Mouse (Mus musculus) megakaryocyte, adult 5-6 weeks (primary cell): Measurements from ENCODE around the gene Stum. TPM values are rescaled to one million over a fixed set of nuclear protein-coding genes. Genes with fewer than 3 reads are reported as not detected.

Source experiments
- ATAC-seq: 2 replicates; pipeline ENCODE4 v1.8.0; 2016; ENCODE audit warnings: mild to moderate bottlenecking, inconsistent platforms; ENCODE audit not compliant: poor library complexity, severe bottlenecking
- total RNA-seq, 2 experiments: library from RNA; stranded (forward) in 1 of 2; stranded (reverse) in 1 of 2; fragments of 153-499, 151-499 nt in 1 of 2; fragments of 221-1000, 200-1000 nt in 1 of 2; gene quantifications; 2 replicates each; pipeline versions ENCODE4 v1.2.3 to v1.2.4; 2015 to 2017

The Stum gene
- total RNA-seq, 2 experiments from 2014 or later: not detected

- ATAC-seq: no peak
Observed at GRCm38 (mm10) chr1:180407727-180408719, 75.3 kb downstream of the Stum start.

- ATAC-seq: 0 out of 2 replicates have a peak, but pooled peaks have one; percentile 17
Observed at GRCm38 (mm10) chr1:180407171-180407671, 76.1 kb downstream of the Stum start.

GRCm38 (mm10) chr1:180406336-180407035 is 76.8 kb downstream of the Stum start:
- no peak for ATAC-seq

- no peak for ATAC-seq
Observed at GRCm38 (mm10) chr1:180405576-180406335, 77.5 kb downstream of the Stum start.

GRCm38 (mm10) chr1:180404706-180405105 is 78.6 kb downstream of the Stum start:
- no peak for ATAC-seq

GRCm38 (mm10) chr1:180403694-180404606 is 79.4 kb downstream of the Stum start:
- peak; percentile 66 for ATAC-seq

- ATAC-seq: no peak
Observed at GRCm38 (mm10) chr1:180403357-180403693, 80.0 kb downstream of the Stum start.

- ATAC-seq: no peak
Observed at GRCm38 (mm10) chr1:180402481-180403081, 80.7 kb downstream of the Stum start.

GRCm38 (mm10) chr1:180401725-180402124 is 81.6 kb downstream of the Stum start:
- peak; percentile 59 for ATAC-seq

GRCm38 (mm10) chr1:180400691-180401455 is 82.4 kb downstream of the Stum start:
- ATAC-seq: peak; percentile 10; the same call in 1 of the 2 replicates

GRCm38 (mm10) chr1:180398446-180398845 is 84.9 kb downstream of the Stum start:
- no peak for ATAC-seq

- ATAC-seq: no peak
Observed at GRCm38 (mm10) chr1:180397734-180398133, 85.6 kb downstream of the Stum start.

GRCm38 (mm10) chr1:180393873-180394272 is 89.4 kb downstream of the Stum start:
- no peak for ATAC-seq

- ATAC-seq: peak; percentile 88
Observed at GRCm38 (mm10) chr1:180393017-180393797, 90.1 kb downstream of the Stum start.

- ATAC-seq: no peak
Observed at GRCm38 (mm10) chr1:180392137-180392798, 91.0 kb downstream of the Stum start.

GRCm38 (mm10) chr1:180391575-180391945 is 91.7 kb downstream of the Stum start:
- ATAC-seq: no peak
